Mouse (Mus musculus) lung, postnatal 0 days (tissue): ENCODE results near the gene Wdr54. TPM values are rescaled to one million over a fixed set of nuclear protein-coding genes. Genes with fewer than 3 reads are reported as not detected.
A peak's percentile ranks its signal among the peaks of the same experiment; 100 is the strongest.

Experiments used
- ATAC-seq: fragments of 200-750 bp; cut with Nextera tagmentation; 2 replicates; pipeline ENCODE4 v1.8.0; 2017; ENCODE audit warnings: moderate library complexity
- DNase-seq: peaks from one replicate; pipeline ENCODE4 v3.0.0-alpha.2; 2016; ENCODE audit warnings: low spot score
- H3K27ac ChIP-seq: fragments of 300-500 bp; sonication (generic); 2 replicates; pipeline ENCODE4 v1.5.1; 2014; ENCODE audit warnings: antibody characterized with exemption, mild to moderate bottlenecking, low read length, mixed read lengths
- H3K27me3 ChIP-seq: fragments of 300-500 bp; sonication (generic); replicated peaks from 2 replicates; pipeline ENCODE4 v1.6.1; 2014; ENCODE audit warnings: low read length, mixed read lengths; ENCODE audit not compliant: insufficient read depth
- H3K36me3 ChIP-seq: fragments of 300-500 bp; sonication (generic); 2 replicates; pipeline ENCODE4 v1.6.1; 2014; ENCODE audit warnings: low read length, mixed read lengths; ENCODE audit not compliant: insufficient read depth
- H3K4me1 ChIP-seq: fragments of 300-500 bp; sonication (generic); 2 replicates; pipeline ENCODE4 v1.6.1; 2014; ENCODE audit warnings: antibody characterized with exemption, low read depth, low read length, mixed read lengths; ENCODE audit not compliant: insufficient read depth
- H3K4me2 ChIP-seq: fragments of 300-500 bp; sonication (generic); replicated peaks from 2 replicates; pipeline ENCODE4 v1.6.1; 2014; ENCODE audit warnings: low read depth, mild to moderate bottlenecking, low read length, moderate library complexity, mixed read lengths
- H3K4me3 ChIP-seq: fragments of 300-500 bp; sonication (generic); 2 replicates; pipeline ENCODE4 v1.5.1; 2014; ENCODE audit warnings: low read depth, low read length
- H3K9ac ChIP-seq: fragments of 300-500 bp; sonication (generic); replicated peaks from 2 replicates; pipeline ENCODE4 v1.6.1; 2014; ENCODE audit warnings: low read depth, mild to moderate bottlenecking
- H3K9me3 ChIP-seq: fragments of 300-500 bp; sonication (generic); 2 replicates; pipeline ENCODE4 v1.6.1; 2016; ENCODE audit warnings: low read length, mixed read lengths
- CTCF ChIP-seq: IDR thresholded peaks from 2 replicates; pipeline ENCODE4 v1.5.1; 2016; ENCODE audit warnings: antibody characterized with exemption, mild to moderate bottlenecking
- EP300 ChIP-seq: IDR thresholded peaks from 2 replicates; pipeline ENCODE4 v1.6.1; 2016; ENCODE audit warnings: antibody characterized with exemption, mild to moderate bottlenecking, control low read depth
- WGBS: fragments of 180-500 bp; shearing (Covaris S2); extraction: QIAGEN DNeasy Blood & Tissue Kit; methylation state at CpG from one replicate; pipeline ENCODE4 v1.1.7; 2014; 5-methylcytosine and 5-hydroxymethylcytosine counted together
- polyA plus RNA-seq: library from polyadenylated mRNA; unstranded; fragments of >200 nt; fragmentation: Nextera tagmentation; extraction: Ambion mirVana; gene quantifications from 2 replicates; pipeline ENCODE4 v1.2.1, GENCODE M21; 2015

Gene Wdr54
- 3.1 and 3.3 TPM in 2 replicates for polyA plus RNA-seq

DNA sequence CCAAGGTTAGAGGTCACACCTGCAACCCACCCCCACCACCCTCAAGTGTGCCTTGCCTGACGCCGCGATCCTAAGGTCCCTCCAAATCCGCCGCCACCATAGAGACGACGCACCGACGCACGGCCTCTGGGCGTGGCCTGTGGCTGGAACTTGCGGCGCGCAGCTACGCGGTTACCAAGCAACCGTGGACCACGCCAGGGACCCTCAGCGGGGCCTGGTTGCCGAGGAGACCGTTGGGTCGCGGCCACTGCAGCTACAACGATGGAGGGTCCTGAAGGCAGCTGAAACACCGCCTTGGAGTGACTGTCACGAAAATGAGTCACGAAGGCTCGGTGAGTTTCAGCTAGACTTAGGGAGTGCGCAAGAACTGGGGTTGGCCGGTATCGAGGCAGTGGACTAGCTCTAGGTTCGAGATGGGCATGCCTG lies at the start of gene Wdr54, which contains the start of gene 1700003E16Rik:
Wdr54 (minus strand) TSS at position 139 of the 426 bp plus-strand sequence.
1700003E16Rik (plus strand) TSS at position 146 of the 426 bp plus-strand sequence.
- no peaks in the 10 kb centered on the region for H3K36me3 ChIP-seq
- WGBS: 1% methylated on average over 32 of the region's 32 CpGs
- H3K27ac ChIP-seq: no peak within 1 kb of the TSS
- 0 out of 2 replicates have a peak, but pooled peaks cover 1% of the 10 kb centered on the region for H3K27me3 ChIP-seq
- H3K9me3 ChIP-seq: no peaks in the 10 kb centered on the region
- peak within 1 kb of the TSS; percentile 37 for H3K4me3 ChIP-seq
- peak; percentile 71 for ATAC-seq
- peak; percentile 40 for DNase-seq
- peak within 1 kb of the TSS; percentile 72 for H3K4me2 ChIP-seq
- TF ChIP-seq CTCF (no peak), EP300 (no peak)
- no peak within 1 kb of the TSS; the same call in 1 of the 2 replicates for H3K9ac ChIP-seq
- 0 out of 2 replicates have a peak, but pooled peaks cover 2% of the 10 kb centered on the region for H3K4me1 ChIP-seq

GRCm38 (mm10) chr6:83205851-83206250 lies 49.7 kb upstream of the Wdr54 start:
- Histone ChIP-seq H3K27ac (no peak overlapping the region; the same call in 1 of the 2 replicates), H3K9me3 (no peaks in the 10 kb centered on the region), H3K4me1 (no peaks in the 10 kb centered on the region), H3K4me2 (no peak overlapping the region), H3K4me3 (no peak overlapping the region), H3K27me3 (no peaks in the 10 kb centered on the region), H3K9ac (no peak overlapping the region), H3K36me3 (no peaks in the 10 kb centered on the region)
- TF ChIP-seq CTCF: no peak
- no peak for TF ChIP-seq EP300
- DNase-seq (peak; percentile 80), ATAC-seq (peak; percentile 83)
- WGBS: 45% methylated on average over 3 of the region's 3 CpGs

- 84% methylated on average over 4 of the region's 4 CpGs for WGBS
- H3K4me3 ChIP-seq: no peak overlapping the region
- H3K27me3 ChIP-seq: no peaks in the 10 kb centered on the region
- DNase-seq: no peak
- H3K36me3 ChIP-seq: peaks cover 9% of the 10 kb centered on the region; the same call in 1 of the 2 replicates
- no peak overlapping the region for H3K9ac ChIP-seq
- no peaks in the 10 kb centered on the region for H3K9me3 ChIP-seq
- H3K4me2 ChIP-seq: no peak overlapping the region
- no peak overlapping the region for H3K27ac ChIP-seq
- TF ChIP-seq CTCF (no peak), EP300 (no peak)
- no peak for ATAC-seq
- no peaks in the 10 kb centered on the region for H3K4me1 ChIP-seq
Observed at GRCm38 (mm10) chr6:83203320-83203719, 47.1 kb upstream of the Wdr54 start.

GRCm38 (mm10) chr6:83197345-83198004 lies 41.3 kb upstream of the Wdr54 start:
- peaks cover 60% of the 10 kb centered on the region for H3K36me3 ChIP-seq
- H3K27me3 ChIP-seq: no peaks in the 10 kb centered on the region
- H3K4me3 ChIP-seq: no peak overlapping the region
- DNase-seq: peak; percentile 31
- no peak overlapping the region for H3K4me2 ChIP-seq
- whole genome bisulfite sequencing: 45% methylated on average over 15 of the region's 15 CpGs
- H3K4me1 ChIP-seq: no peaks in the 10 kb centered on the region
- no peak overlapping the region for H3K27ac ChIP-seq
- TF ChIP-seq CTCF (peak; percentile 52), EP300 (no peak)
- H3K9ac ChIP-seq: no peak overlapping the region
- peak; percentile 34; the same call in 1 of the 2 replicates for ATAC-seq
- H3K9me3 ChIP-seq: no peaks in the 10 kb centered on the region

DNA sequence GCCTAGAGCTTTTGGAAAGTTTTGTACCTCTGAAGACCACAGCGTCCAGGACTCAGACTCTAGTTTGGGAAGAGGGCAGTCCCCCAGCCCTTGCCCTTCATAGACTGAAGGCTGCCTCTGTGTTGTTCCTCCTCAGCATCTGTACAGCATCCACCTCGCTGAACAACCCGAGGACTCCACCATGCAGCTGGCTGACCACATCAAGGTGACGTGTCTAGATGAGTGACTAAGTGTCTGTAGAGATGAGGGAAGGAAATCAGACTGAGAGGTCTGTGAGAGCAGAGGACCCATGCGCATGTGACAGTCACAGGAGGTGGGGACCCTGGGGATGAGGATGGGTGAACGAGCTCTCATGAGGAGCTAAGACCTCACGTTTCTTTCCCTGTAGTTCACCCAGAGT lies 37.4 kb upstream of the Wdr54 start:
- H3K4me2 ChIP-seq: no peak overlapping the region
- 89% methylated on average over 7 of the region's 7 CpGs for WGBS
- DNase-seq (no peak), ATAC-seq (no peak)
- H3K36me3 ChIP-seq: peaks cover 82% of the 10 kb centered on the region
- H3K9me3 ChIP-seq: no peaks in the 10 kb centered on the region
- H3K27ac ChIP-seq: no peak overlapping the region
- H3K4me3 ChIP-seq: no peak overlapping the region
- H3K9ac ChIP-seq: no peak overlapping the region
- no peaks in the 10 kb centered on the region for H3K27me3 ChIP-seq
- no peaks in the 10 kb centered on the region for H3K4me1 ChIP-seq
- TF ChIP-seq CTCF: no peak
- no peak for TF ChIP-seq EP300

- WGBS: 90% methylated on average over 2 of the region's 2 CpGs
- DNase-seq: no peak
- Histone ChIP-seq H3K27ac (no peak overlapping the region), H3K9ac (no peak overlapping the region), H3K9me3 (no peaks in the 10 kb centered on the region), H3K36me3 (peaks cover 35% of the 10 kb centered on the region), H3K4me1 (no peaks in the 10 kb centered on the region), H3K4me3 (no peak overlapping the region), H3K27me3 (no peaks in the 10 kb centered on the region), H3K4me2 (no peak overlapping the region)
- TF ChIP-seq EP300: no peak
- no peak for TF ChIP-seq CTCF
- no peak for ATAC-seq
Observed at GRCm38 (mm10) chr6:83186946-83187345, 30.7 kb upstream of the Wdr54 start.
